Comparison of ENCODE assay signal across 9 mouse cellular contexts in the genomic region with DNA sequence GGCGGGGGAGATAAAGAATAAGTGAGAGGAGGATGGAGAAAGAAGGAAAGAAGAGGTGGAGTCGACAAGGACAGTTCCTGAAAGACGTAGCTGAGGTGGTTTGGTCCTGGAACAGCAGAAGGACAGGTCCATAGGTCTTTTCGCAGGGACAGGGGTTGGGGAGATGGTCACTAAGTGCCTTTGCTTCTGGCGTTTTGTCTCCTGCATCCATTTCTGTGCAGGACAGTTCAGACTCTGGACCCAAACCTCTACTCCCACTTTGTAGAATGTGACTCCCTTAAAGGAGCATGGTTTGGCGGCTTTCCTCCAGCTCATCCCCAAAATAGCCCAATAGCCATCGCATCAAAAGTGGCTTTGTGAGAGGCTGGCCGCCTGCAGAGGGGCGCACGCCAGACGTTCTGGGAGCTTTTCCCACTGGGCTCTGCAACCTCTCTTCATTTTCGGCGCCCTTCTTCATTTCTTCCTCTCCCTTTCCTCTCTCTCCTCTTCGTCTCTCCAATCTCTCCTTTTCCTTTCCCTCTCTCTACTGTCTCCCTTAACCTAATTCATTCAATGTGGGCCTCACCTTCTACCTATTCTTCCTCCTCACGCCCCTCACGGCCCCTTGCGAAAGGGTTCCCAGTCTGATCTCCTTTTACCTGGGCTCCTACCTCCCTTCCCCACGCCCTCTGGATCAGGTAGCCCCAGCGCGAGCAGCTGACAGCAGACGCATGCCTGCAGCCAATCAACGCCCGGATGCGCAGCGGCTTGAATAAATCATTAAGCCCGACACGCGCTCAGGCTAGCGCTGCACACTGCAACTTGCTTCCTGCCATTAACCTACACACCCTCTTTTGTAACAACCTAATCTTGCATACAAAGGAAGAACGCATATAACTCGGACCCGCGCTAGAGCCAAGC. TPM values are rescaled to one million over a fixed set of nuclear protein-coding genes. Genes with fewer than 3 reads are reported as not detected.
A peak's percentile ranks its signal among the peaks of the same experiment; 100 is the strongest.
DNase-seq lines count a peak whose midpoint lies in the region; ATAC-seq and TF ChIP-seq lines count a peak whose summit lies in the region.
"Had no signal": no experiment of that assay in that cellular context is flagged by ENCODE, and none has a peak within 500 bp of the region (broad histone marks: within the 10 kb centered on the region; RNA-seq: fewer than 3 reads in every experiment).

No protein-coding gene starts in this region.

- no peaks in the 10 kb centered on the region for H3K27me3 ChIP-seq in hindbrain, postnatal 0 days (ENCODE audit: insufficient read depth, low read length)
- peaks cover 80% of the 10 kb centered on the region for H3K27me3 ChIP-seq in limb, embryonic 12.5 days

- no peaks in the 10 kb centered on the region for H3K9me3 ChIP-seq in hindbrain, postnatal 0 days (ENCODE audit: low read length)
- H3K9me3 ChIP-seq in limb, embryonic 12.5 days = no peaks in the 10 kb centered on the region

- peak; percentile 17 for DNase-seq in cerebellum, adult 9-11 months
- no peak for DNase-seq in cerebellum, adult 8-10 months
- peak; percentile 87 for DNase-seq in hindbrain, postnatal 0 days (ENCODE audit: low spot score)
- DNase-seq in right cerebral cortex, adult 18-20 months = peak; percentile 66
- DNase-seq in thymus, postnatal 4 days = no peak
- no peak for DNase-seq in natural killer cell, adult 2 months (ENCODE audit: low spot score in 2 of 2)

- 1% methylated on average over 33 of the region's 33 CpGs for WGBS in hindbrain, postnatal 0 days
- WGBS in limb, embryonic 12.5 days = under 1% methylated on average over 33 of the region's 33 CpGs

- H3K4me2 ChIP-seq in hindbrain, postnatal 0 days (ENCODE audit: low read depth, low read length) = peak overlapping the region; percentile 92
- H3K4me2 ChIP-seq in limb, embryonic 12.5 days = peak overlapping the region; percentile 52

- 0 out of 2 replicates have a peak, but pooled peaks cover 2% of the 10 kb centered on the region for H3K4me1 ChIP-seq in cortical plate, adult 2 months (ENCODE audit: control insufficient read depth, insufficient read depth, low read length)
- H3K4me1 ChIP-seq in hindbrain, postnatal 0 days (ENCODE audit: insufficient read depth, low read length) = peaks cover 6% of the 10 kb centered on the region
- H3K4me1 ChIP-seq in limb, embryonic 12.5 days (replicated peaks) = peaks cover 21% of the 10 kb centered on the region

- H3K4me3 ChIP-seq in cortical plate, adult 2 months (ENCODE audit: insufficient read depth, low read length) = peak overlapping the region; percentile 60
- H3K4me3 ChIP-seq in hindbrain, postnatal 0 days (ENCODE audit: low read length) = peak overlapping the region; percentile 40
- H3K4me3 ChIP-seq in limb, embryonic 12.5 days (replicated peaks) = peak overlapping the region; percentile 29

- H3K27ac ChIP-seq in cortical plate, adult 2 months (ENCODE audit: insufficient read depth, low read length) = no peak overlapping the region
- peak overlapping the region; percentile 69; the same call in 1 of the 2 replicates for H3K27ac ChIP-seq in hindbrain, postnatal 0 days
- H3K27ac ChIP-seq in limb, embryonic 12.5 days = no peak overlapping the region
- H3K27ac ChIP-seq: liver, embryonic 14.5 days had no signal

- H3K36me3 ChIP-seq in hindbrain, postnatal 0 days (ENCODE audit: insufficient read depth, low read length) = no peaks in the 10 kb centered on the region
- H3K36me3 ChIP-seq in limb, embryonic 12.5 days = no peaks in the 10 kb centered on the region

- H3K9ac ChIP-seq in hindbrain, postnatal 0 days (replicated peaks; ENCODE audit: low read length) = peak overlapping the region; percentile 31
- H3K9ac ChIP-seq in limb, embryonic 12.5 days (replicated peaks) = no peak overlapping the region
- H3K9ac ChIP-seq: liver, embryonic 14.5 days had no signal

- peak; percentile 76 for ATAC-seq in hindbrain, postnatal 0 days
- no peak for ATAC-seq in limb, embryonic 12.5 days (ENCODE audit: insufficient number of reproducible peaks, insufficient read depth, low FRiP score, low TSS enrichment, low read depth)

- TF ChIP-seq POLR2A in cortical plate, adult 2 months (IDR thresholded peaks at IDR 0.05; ENCODE audit: extremely low read depth, insufficient read depth, low read length) = peak; percentile 33; the same call in 1 of the 2 replicates

- no peak for TF ChIP-seq CTCF in cortical plate, adult 2 months (IDR thresholded peaks at IDR 0.05; ENCODE audit: extremely low read depth, insufficient read depth, low read length)
- no peak for TF ChIP-seq CTCF in hindbrain, postnatal 0 days (IDR thresholded peaks at IDR 0.05; ENCODE audit: low read depth)

RNA-seq across cellular contexts. Expression of a gene that starts 7.5 kb away (rescaled TPM):
- polyA plus RNA-seq in cortical plate, adult 2 months (2012; rRNA removed) = 5.8 and 6.6 TPM in 2 replicates
- total RNA-seq in hindbrain, postnatal 0 days (2014; rRNA removed) = 19.4 and 23.9 TPM in 2 replicates
- polyA plus RNA-seq in hindbrain, postnatal 0 days (2015; fragmentation: Nextera tagmentation; extraction: Ambion mirVana) = 4.6 and 4.7 TPM in 2 replicates
- polyA plus RNA-seq in limb, embryonic 12.5 days (2016; fragmentation: Nextera tagmentation; extraction: Ambion mirVana) = 0.10 and 0.36 TPM in 2 replicates

RNA-seq across cellular contexts. Expression of a gene that starts 35.6 kb away (rescaled TPM):
- 0.13 and 0.25 TPM in 2 replicates for polyA plus RNA-seq in cortical plate, adult 2 months (2012; rRNA removed)
- 0.07 and 0.37 TPM in 2 replicates for total RNA-seq in hindbrain, postnatal 0 days (2014; rRNA removed)
- polyA plus RNA-seq in hindbrain, postnatal 0 days (2015; fragmentation: Nextera tagmentation; extraction: Ambion mirVana) = 0.10 TPM in 2 replicates
- 0.33 TPM in 1 of 2 replicates, not detected in the other for polyA plus RNA-seq in limb, embryonic 12.5 days (2016; fragmentation: Nextera tagmentation; extraction: Ambion mirVana)

Comparison
In these comparisons a context has a peak if more than half of its experiments do, and no peak if none do; other contexts are left out.
1. DNase-seq: peak in cerebellum, adult 9-11 months (single experiment), hindbrain, postnatal 0 days (single experiment) and right cerebral cortex, adult 18-20 months (single experiment); none in cerebellum, adult 8-10 months (single experiment), thymus, postnatal 4 days (single experiment) and natural killer cell, adult 2 months (0 of 2).
2. Peak in every context shown above with its lines, with median percentiles within 50 percentile points of each other: H3K4me3 ChIP-seq.